Mouse (Mus musculus) heart, adult 2 months (tissue): Measurements from ENCODE around the gene Atg7.

ENCODE experiments used
- CTCF ChIP-seq: fragments of 200-600 bp; IDR thresholded peaks from 2 replicates; pipeline ENCODE4 v1.8.1; 2022; ENCODE audit warnings: antibody characterized with exemption, mild to moderate bottlenecking, moderate library complexity
- POLR2A ChIP-seq: fragments of 200-500 bp; IDR thresholded peaks from 2 replicates; pipeline ENCODE4 v1.6.1; 2011; ENCODE audit warnings: mild to moderate bottlenecking, low read depth, low read length, control low read depth; ENCODE audit not compliant: insufficient read depth

GRCm38 (mm10) chr6:114684407-114684806, 41.5 kb downstream of the Atg7 start:
- TF ChIP-seq CTCF: no peak
- no peak for TF ChIP-seq POLR2A
